11 mouse cellular contexts compared by ENCODE assay signal in genomic region chr5:52411567-52411966, GRCm38 (mm10). TPM values are rescaled to one million over a fixed set of nuclear protein-coding genes. Genes with fewer than 3 reads are reported as not detected.
DNase-seq lines count a peak whose midpoint lies in the region; ATAC-seq lines count a peak whose summit lies in the region.
"Had no signal": no experiment of that assay in that cellular context is flagged by ENCODE, and none has a peak within 500 bp of the region (broad histone marks: within the 10 kb centered on the region; RNA-seq: fewer than 3 reads in every experiment).

No protein-coding gene starts in this region.

- H3K27me3 ChIP-seq in heart, embryonic 12.5 days (replicated peaks), result no peaks in the 10 kb centered on the region
- H3K27me3 ChIP-seq: forebrain, embryonic 13.5 days; hindbrain, embryonic 15.5 days; limb, embryonic 15.5 days had no signal

- peak; percentile 48 for DNase-seq in heart, postnatal 4 days
- DNase-seq in ovary, postnatal 36 days (ENCODE audit: low spot score), result peak; percentile 13
- DNase-seq in ovary, postnatal 10 days (ENCODE audit: low spot score), result no peak
- DNase-seq in retina, postnatal 1 day, result peak; percentile 47
- no peak for DNase-seq in left cerebral cortex, postnatal 10 days (ENCODE audit: extremely low spot score in 1 of 2, low spot score in 2 of 2)
- no peak for DNase-seq in left cerebral cortex, adult 11 months (ENCODE audit: low spot score)

- intact Hi-C loops in left cerebral cortex, postnatal 10 days (cut with DNase I), result no loop called here

- no peaks in the 10 kb centered on the region for H3K4me1 ChIP-seq in heart, embryonic 12.5 days (replicated peaks)
- H3K4me1 ChIP-seq: limb, embryonic 15.5 days had no signal

- ATAC-seq in heart, embryonic 12.5 days (ENCODE audit: insufficient number of reproducible peaks, low FRiP score), result no peak
- ATAC-seq in granulocyte monocyte progenitor cell, adult 5-6 weeks (replicated peaks; ENCODE audit: poor library complexity, severe bottlenecking), result peak; percentile 48
- ATAC-seq: forebrain, embryonic 13.5 days had no signal

- H3K27ac ChIP-seq in heart, embryonic 12.5 days (ENCODE audit: poor library complexity, severe bottlenecking), result no peak overlapping the region
- H3K27ac ChIP-seq: forebrain, embryonic 13.5 days; hindbrain, embryonic 15.5 days; limb, embryonic 15.5 days had no signal

- H3K4me3 ChIP-seq in heart, embryonic 12.5 days, result no peak overlapping the region
- H3K4me3 ChIP-seq: forebrain, embryonic 13.5 days; hindbrain, embryonic 15.5 days; limb, embryonic 15.5 days had no signal

- H3K4me2 ChIP-seq in heart, embryonic 12.5 days, result no peak overlapping the region
- H3K4me2 ChIP-seq: forebrain, embryonic 13.5 days; hindbrain, embryonic 15.5 days; limb, embryonic 15.5 days had no signal

- H3K9me3 ChIP-seq in heart, embryonic 12.5 days (replicated peaks), result no peaks in the 10 kb centered on the region
- H3K9me3 ChIP-seq: forebrain, embryonic 13.5 days; hindbrain, embryonic 15.5 days; limb, embryonic 15.5 days had no signal

- WGBS in heart, embryonic 12.5 days, result 59% methylated on average over 3 of the region's 3 CpGs

- H3K36me3 ChIP-seq in heart, embryonic 12.5 days, result no peaks in the 10 kb centered on the region
- H3K36me3 ChIP-seq: hindbrain, embryonic 15.5 days; limb, embryonic 15.5 days had no signal

- no peak overlapping the region for H3K9ac ChIP-seq in heart, embryonic 12.5 days
- H3K9ac ChIP-seq: forebrain, embryonic 13.5 days; hindbrain, embryonic 15.5 days; limb, embryonic 15.5 days had no signal

RNA-seq across cellular contexts. Expression of gene Sod3, which starts 48.0 kb away (rescaled TPM):
- total RNA-seq in heart, postnatal 4 days (2021), result 1 to 10 TPM; 2.8 to 3.5 TPM
- polyA plus RNA-seq in heart, embryonic 12.5 days (2016; fragmentation: Nextera tagmentation; extraction: Ambion mirVana), result 0.09 and 0.14 TPM in 2 replicates
- not detected in 2 replicates for total RNA-seq in granulocyte monocyte progenitor cell, adult 5-6 weeks (2014; fragmentation: Nextera tagmentation)
- total RNA-seq in granulocyte monocyte progenitor cell, adult 5-6 weeks (2017), result not detected in 2 replicates
- 1 to 10 TPM; 4.3 TPM for total RNA-seq in left cerebral cortex, postnatal 10 days (2021)

RNA-seq across cellular contexts. Expression of gene Ccdc149, which starts 59.8 kb away (rescaled TPM):
- 1 to 10 TPM; 5.7 to 6.1 TPM for total RNA-seq in heart, postnatal 4 days (2021)
- polyA plus RNA-seq in heart, embryonic 12.5 days (2016; fragmentation: Nextera tagmentation; extraction: Ambion mirVana), result 2.6 and 3.1 TPM in 2 replicates
- total RNA-seq in granulocyte monocyte progenitor cell, adult 5-6 weeks (2014; fragmentation: Nextera tagmentation), result 1.9 and 5.3 TPM in 2 replicates
- total RNA-seq in granulocyte monocyte progenitor cell, adult 5-6 weeks (2017), result 3.1 and 3.7 TPM in 2 replicates
- 10 to 100 TPM; 33.1 to 35.6 TPM for total RNA-seq in left cerebral cortex, postnatal 10 days (2021)

Comparison
In these comparisons a context has a peak if more than half of its experiments do, and no peak if none do; other contexts are left out.
1. DNase-seq: peak in heart, postnatal 4 days (single experiment), ovary, postnatal 36 days (single experiment) and retina, postnatal 1 day (single experiment); none in ovary, postnatal 10 days (single experiment), left cerebral cortex, postnatal 10 days (0 of 2) and left cerebral cortex, adult 11 months (single experiment).
2. RNA of gene Ccdc149, which starts 59.8 kb away (total RNA-seq): 33.1 to 35.6 TPM in left cerebral cortex, postnatal 10 days; 5.7 to 6.1 TPM in heart, postnatal 4 days and 1.9 to 5.3 TPM in granulocyte monocyte progenitor cell, adult 5-6 weeks; every median in the first group is over 4 times any median in the second.